Mouse (Mus musculus): ENCODE measurements around the gene Epha6. TPM values are rescaled to one million over a fixed set of nuclear protein-coding genes. Genes with fewer than 3 reads are reported as not detected.
A peak's percentile ranks its signal among the peaks of the same experiment; 100 is the strongest.
"Not testable (repeated sequence)": the region's sequence is repeated elsewhere in the genome, so short reads cannot be mapped to it uniquely, and the experiment has no call there.

Epha6 gene
- polyA plus RNA-seq, 1 experiment from 2014 or later = 0.51 TPM

DNA sequence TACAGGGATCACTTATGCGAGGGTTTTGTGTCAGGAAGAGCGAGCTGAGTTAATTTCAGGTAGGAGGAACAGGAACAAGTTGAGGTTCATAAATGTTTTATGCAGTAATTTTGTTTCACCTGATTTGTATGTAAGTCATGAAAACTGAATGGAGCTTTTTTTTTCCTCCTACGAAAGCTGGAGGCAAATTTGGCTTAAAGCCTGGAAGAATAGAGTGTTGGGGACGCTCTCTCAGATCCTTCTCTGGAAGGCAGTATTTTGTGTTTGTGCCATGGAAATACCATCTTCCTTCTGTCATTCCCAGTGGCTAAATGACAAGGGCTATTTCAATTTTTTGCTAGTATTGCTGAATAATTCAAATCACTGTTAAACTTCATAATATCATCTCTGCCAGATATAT lies 768.6 kb downstream of the Epha6 start:
- Histone ChIP-seq H3K9me3 (no peaks in the 10 kb centered on the region), H3K4me1 (0 out of 2 replicates have a peak, but pooled peaks cover 3% of the 10 kb centered on the region), H3K9ac (no peak overlapping the region), H3K27ac (no peak overlapping the region), H3K4me3 (no peak overlapping the region), H3K36me3 (no peaks in the 10 kb centered on the region), H3K27me3 (no peaks in the 10 kb centered on the region), H3K4me2 (replicated peaks) (no peak overlapping the region)
- 80% methylated on average over 4 of the region's 4 CpGs for WGBS
- no peak for ATAC-seq (ENCODE audit: low FRiP score, low read depth)

GRCm38 (mm10) chr16:59836304-59836703 lies 769.0 kb downstream of the Epha6 start:
- Histone ChIP-seq H3K4me1 (0 out of 2 replicates have a peak, but pooled peaks cover 3% of the 10 kb centered on the region), H3K4me3 (no peak overlapping the region), H3K4me2 (replicated peaks) (no peak overlapping the region), H3K9me3 (no peaks in the 10 kb centered on the region), H3K27ac (no peak overlapping the region), H3K27me3 (no peaks in the 10 kb centered on the region), H3K36me3 (no peaks in the 10 kb centered on the region), H3K9ac (no peak overlapping the region)
- WGBS = 90% methylated on average over 10 of the region's 10 CpGs
- no peak for ATAC-seq (ENCODE audit: low FRiP score, low read depth)

DNA sequence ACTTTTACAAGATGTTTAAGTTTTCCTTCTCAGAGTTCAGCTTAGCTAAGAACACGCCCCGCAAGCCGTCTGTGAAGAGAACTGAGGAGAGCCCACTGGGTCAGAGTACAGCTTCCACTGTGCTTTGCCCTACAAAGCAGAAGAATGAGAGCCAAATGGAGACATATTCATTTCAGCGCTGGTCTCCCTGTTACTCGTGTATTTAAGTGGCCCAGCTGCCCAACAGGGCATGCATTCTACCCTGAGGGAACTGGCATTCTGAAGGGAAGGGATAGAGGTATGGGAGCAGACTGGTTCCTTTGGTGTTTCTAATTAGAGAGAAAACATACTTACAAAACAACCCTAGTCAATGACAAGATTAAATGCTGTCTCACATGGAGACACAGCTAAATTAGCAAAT lies 772.9 kb downstream of the Epha6 start:
- Histone ChIP-seq H3K4me2 (replicated peaks) (no peak overlapping the region), H3K9ac (no peak overlapping the region), H3K36me3 (no peaks in the 10 kb centered on the region), H3K4me3 (no peak overlapping the region), H3K27me3 (no peaks in the 10 kb centered on the region), H3K9me3 (no peaks in the 10 kb centered on the region), H3K27ac (no peak overlapping the region), H3K4me1 (0 out of 2 replicates have a peak, but pooled peaks cover 3% of the 10 kb centered on the region)
- 52% methylated on average over 5 of the region's 5 CpGs for WGBS
- ATAC-seq (ENCODE audit: low FRiP score, low read depth) = no peak

GRCm38 (mm10) chr16:59829655-59830054 lies 775.7 kb downstream of the Epha6 start:
- 80% methylated on average over 13 of the region's 13 CpGs for WGBS
- H3K4me3 ChIP-seq = no peak overlapping the region
- H3K9me3 ChIP-seq = no peaks in the 10 kb centered on the region
- H3K27me3 ChIP-seq = no peaks in the 10 kb centered on the region
- no peaks in the 10 kb centered on the region for H3K36me3 ChIP-seq
- H3K9ac ChIP-seq = no peak overlapping the region
- H3K27ac ChIP-seq = no peak overlapping the region
- no peak overlapping the region for H3K4me2 ChIP-seq (replicated peaks)
- no peak for ATAC-seq (ENCODE audit: low FRiP score, low read depth)
- 0 out of 2 replicates have a peak, but pooled peaks cover 3% of the 10 kb centered on the region for H3K4me1 ChIP-seq

- ATAC-seq (ENCODE audit: low FRiP score, low read depth); H3K27me3 ChIP-seq; H3K9ac ChIP-seq; H3K27ac ChIP-seq; H3K4me2 ChIP-seq (replicated peaks); H3K9me3 ChIP-seq; H3K36me3 ChIP-seq; H3K4me1 ChIP-seq; H3K4me3 ChIP-seq: not testable (repeated sequence)
- 87% methylated on average over 4 of the region's 4 CpGs for WGBS
Observed at GRCm38 (mm10) chr16:59799790-59800189, 805.5 kb downstream of the Epha6 start.

DNA sequence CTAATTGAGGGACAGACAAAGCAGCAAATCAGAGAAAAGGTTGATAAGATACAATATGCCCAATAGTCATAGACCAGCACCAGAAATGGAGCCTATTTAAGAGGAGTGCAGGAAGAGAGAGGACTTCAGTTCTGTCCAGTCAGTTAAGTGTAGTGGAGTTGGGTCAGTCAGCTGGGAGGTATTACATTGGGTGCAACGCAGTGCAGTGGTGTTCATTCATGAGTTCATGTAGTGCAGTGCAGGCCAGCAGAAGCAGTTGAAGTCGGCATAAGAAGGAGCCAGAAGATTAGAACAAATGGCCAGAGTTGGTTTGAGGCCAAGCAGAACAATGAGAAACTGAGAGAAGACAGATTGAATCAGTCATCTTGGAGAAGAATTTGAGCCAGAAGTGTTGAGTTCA lies 833.0 kb downstream of the Epha6 start:
- 82% methylated on average over 2 of the region's 2 CpGs for WGBS
- Histone ChIP-seq H3K4me2 (replicated peaks) (no peak overlapping the region), H3K4me1 (no peaks in the 10 kb centered on the region), H3K27ac (no peak overlapping the region), H3K9ac (no peak overlapping the region), H3K36me3 (no peaks in the 10 kb centered on the region), H3K9me3 (no peaks in the 10 kb centered on the region), H3K4me3 (no peak overlapping the region), H3K27me3 (no peaks in the 10 kb centered on the region)
- ATAC-seq (ENCODE audit: low FRiP score, low read depth) = no peak

- WGBS = 87% methylated on average over 1 of the region's 1 CpGs
- H3K9me3 ChIP-seq = no peaks in the 10 kb centered on the region
- no peak for ATAC-seq (ENCODE audit: low FRiP score, low read depth)
- no peaks in the 10 kb centered on the region for H3K36me3 ChIP-seq
- no peak overlapping the region for H3K4me2 ChIP-seq (replicated peaks)
- no peak overlapping the region for H3K27ac ChIP-seq
- H3K9ac ChIP-seq = no peak overlapping the region
- no peak overlapping the region for H3K4me3 ChIP-seq
- H3K4me1 ChIP-seq = no peaks in the 10 kb centered on the region
- H3K27me3 ChIP-seq = no peaks in the 10 kb centered on the region
Observed at GRCm38 (mm10) chr16:59770421-59770820, 834.9 kb downstream of the Epha6 start.

DNA sequence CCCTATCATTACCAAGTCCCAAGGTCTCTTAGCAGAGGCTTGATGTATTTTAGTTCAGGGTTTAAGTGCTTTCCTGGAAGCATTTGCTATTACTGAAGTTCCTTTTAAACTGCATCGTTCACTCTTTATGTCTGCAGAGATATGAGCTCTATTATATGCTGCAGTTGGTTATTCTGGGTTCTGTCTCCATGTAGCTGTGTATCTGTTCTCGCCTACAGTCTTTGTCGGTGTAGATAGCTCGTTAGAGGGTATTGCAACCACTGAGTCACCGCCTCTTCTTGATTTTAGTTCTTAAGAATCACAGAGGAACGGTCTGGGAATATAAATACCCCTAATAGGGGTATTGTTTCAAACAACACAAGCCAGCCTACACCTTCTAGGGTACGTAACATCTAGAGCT lies 835.4 kb downstream of the Epha6 start:
- Histone ChIP-seq H3K4me2 (replicated peaks) (no peak overlapping the region), H3K9me3 (no peaks in the 10 kb centered on the region), H3K36me3 (no peaks in the 10 kb centered on the region), H3K4me1 (no peaks in the 10 kb centered on the region), H3K27ac (no peak overlapping the region), H3K9ac (no peak overlapping the region), H3K4me3 (no peak overlapping the region), H3K27me3 (no peaks in the 10 kb centered on the region)
- WGBS = 88% methylated on average over 7 of the region's 7 CpGs
- no peak for ATAC-seq (ENCODE audit: low FRiP score, low read depth)

DNA sequence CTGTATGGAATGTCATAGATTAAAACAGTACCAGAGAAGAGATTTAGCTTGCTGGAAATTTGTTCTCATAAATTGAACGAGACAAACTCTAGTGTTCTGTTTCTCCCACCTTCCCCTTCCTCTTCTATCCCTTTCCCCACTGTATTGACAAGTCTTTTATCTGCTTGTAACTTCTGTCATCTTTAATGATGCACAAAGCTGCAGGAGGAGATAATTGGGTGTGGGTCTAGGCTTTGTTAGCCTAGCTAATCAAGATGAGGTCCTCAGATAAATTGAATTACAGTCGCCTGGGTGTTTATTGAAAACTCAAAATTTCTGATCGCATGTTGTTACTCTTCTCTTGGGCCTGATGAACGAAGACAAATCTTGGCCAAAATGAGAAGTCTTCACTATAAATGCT lies 844.5 kb downstream of the Epha6 start:
- no peaks in the 10 kb centered on the region for H3K9me3 ChIP-seq
- H3K27me3 ChIP-seq = no peaks in the 10 kb centered on the region
- no peak overlapping the region for H3K9ac ChIP-seq
- ATAC-seq (ENCODE audit: low FRiP score, low read depth) = no peak
- no peak overlapping the region for H3K27ac ChIP-seq
- WGBS = 73% methylated on average over 4 of the region's 4 CpGs
- no peak overlapping the region for H3K4me3 ChIP-seq
- no peaks in the 10 kb centered on the region for H3K4me1 ChIP-seq
- no peaks in the 10 kb centered on the region for H3K36me3 ChIP-seq
- no peak overlapping the region for H3K4me2 ChIP-seq (replicated peaks)

DNA sequence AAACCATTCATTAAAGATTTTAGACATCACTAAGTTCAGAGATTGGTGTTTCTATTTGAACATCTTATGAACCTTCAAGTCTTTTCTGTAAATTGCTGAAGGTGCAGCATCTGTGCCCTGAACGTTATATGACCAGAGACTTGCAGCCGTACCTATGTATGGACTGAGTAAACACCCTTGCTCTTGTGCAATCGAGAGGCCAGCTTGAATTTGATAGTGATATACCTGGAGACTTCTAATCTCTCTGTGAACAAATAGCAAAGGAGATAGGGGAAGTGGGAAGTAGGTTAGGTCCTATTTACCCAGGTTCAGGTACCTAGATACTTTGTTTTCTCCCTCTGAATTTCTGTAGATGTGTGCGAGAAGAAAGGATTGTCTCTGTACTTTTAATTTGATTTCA lies 854.4 kb downstream of the Epha6 start:
- Histone ChIP-seq H3K9ac (no peak overlapping the region), H3K4me3 (no peak overlapping the region), H3K27me3 (no peaks in the 10 kb centered on the region), H3K4me1 (no peaks in the 10 kb centered on the region), H3K36me3 (no peaks in the 10 kb centered on the region), H3K27ac (no peak overlapping the region), H3K9me3 (no peaks in the 10 kb centered on the region), H3K4me2 (replicated peaks) (no peak overlapping the region)
- no peak for ATAC-seq (ENCODE audit: low FRiP score, low read depth)
- 88% methylated on average over 4 of the region's 4 CpGs for WGBS

GRCm38 (mm10) chr16:59743669-59744068 lies 861.7 kb downstream of the Epha6 start:
- H3K27me3 ChIP-seq = no peaks in the 10 kb centered on the region
- H3K27ac ChIP-seq = no peak overlapping the region
- no peaks in the 10 kb centered on the region for H3K36me3 ChIP-seq
- H3K4me3 ChIP-seq = no peak overlapping the region
- WGBS = 67% methylated on average over 1 of the region's 1 CpGs
- H3K4me1 ChIP-seq = no peaks in the 10 kb centered on the region
- no peak overlapping the region for H3K4me2 ChIP-seq (replicated peaks)
- H3K9me3 ChIP-seq = no peaks in the 10 kb centered on the region
- 0 out of 2 replicates have a peak, but pooled peaks have one; percentile 75 for ATAC-seq (ENCODE audit: low FRiP score, low read depth)
- no peak overlapping the region for H3K9ac ChIP-seq

DNA sequence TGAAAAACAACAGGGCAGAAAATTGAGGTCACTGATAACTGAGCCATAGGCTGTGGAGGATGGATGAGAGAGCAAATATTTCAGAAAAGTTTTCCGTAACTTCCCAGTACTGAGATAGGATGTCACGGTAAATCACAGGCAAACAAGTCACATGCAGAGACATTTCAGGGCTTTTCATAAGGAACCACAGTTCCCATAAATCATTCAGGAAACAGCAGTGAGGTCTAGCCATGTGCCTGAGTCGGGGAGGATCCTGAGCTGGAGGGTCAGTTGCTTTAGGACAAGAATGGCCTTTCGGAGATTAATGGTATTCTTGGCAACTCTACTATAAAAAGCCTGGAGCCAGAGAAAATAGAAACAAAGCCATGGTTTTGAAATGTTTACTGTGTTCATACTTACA lies 889.8 kb downstream of the Epha6 start:
- WGBS = 80% methylated on average over 4 of the region's 4 CpGs
- Histone ChIP-seq H3K4me2 (replicated peaks) (no peak overlapping the region), H3K27ac (no peak overlapping the region), H3K27me3 (no peaks in the 10 kb centered on the region), H3K9ac (no peak overlapping the region), H3K36me3 (no peaks in the 10 kb centered on the region), H3K9me3 (no peaks in the 10 kb centered on the region), H3K4me3 (no peak overlapping the region), H3K4me1 (no peaks in the 10 kb centered on the region)
- no peak for ATAC-seq (ENCODE audit: low FRiP score, low read depth)

DNA sequence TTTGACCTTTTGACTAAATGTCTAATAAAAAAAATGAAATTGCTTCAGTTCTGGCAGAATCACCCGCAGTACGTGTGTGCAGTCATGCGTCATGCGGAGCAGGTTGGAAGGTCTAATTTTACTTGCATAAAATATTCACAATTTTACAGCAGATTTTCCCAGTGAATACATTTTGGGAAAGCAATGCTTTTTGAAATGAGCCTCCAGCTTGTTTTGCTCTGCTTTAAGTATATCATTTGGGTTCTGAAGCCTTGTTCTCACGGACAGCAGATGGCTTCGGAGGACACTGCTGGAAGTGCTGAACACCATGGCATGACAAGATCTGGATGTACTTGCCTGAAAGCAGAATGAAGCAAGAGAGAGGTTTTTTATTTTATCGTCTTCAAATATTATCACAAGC lies 912.1 kb downstream of the Epha6 start:
- Histone ChIP-seq H3K4me2 (replicated peaks) (no peak overlapping the region), H3K9ac (no peak overlapping the region), H3K4me3 (no peak overlapping the region), H3K27me3 (no peaks in the 10 kb centered on the region), H3K36me3 (no peaks in the 10 kb centered on the region), H3K27ac (no peak overlapping the region), H3K9me3 (no peaks in the 10 kb centered on the region), H3K4me1 (no peaks in the 10 kb centered on the region)
- no peak for ATAC-seq (ENCODE audit: low FRiP score, low read depth)
- 92% methylated on average over 7 of the region's 7 CpGs for WGBS
